Mouse (Mus musculus) C2C12 (cell line): ENCODE data around the gene Sub1.

Source experiments
- CEBPB ChIP-seq: IDR thresholded peaks from one replicate; pipeline ENCODE4 v1.6.1; 2011; ENCODE audit warnings: low read depth, mild to moderate bottlenecking, control low read depth, moderate library complexity
- CTCF ChIP-seq: IDR thresholded peaks from one replicate; pipeline ENCODE4 v1.5.1; 2011; ENCODE audit not compliant: control insufficient read depth, insufficient read depth, insufficient read length
- FOSL1 ChIP-seq: IDR thresholded peaks from one replicate; pipeline ENCODE4 v1.8.0; 2011; ENCODE audit warnings: mild to moderate bottlenecking, low read length; ENCODE audit not compliant: poor library complexity, insufficient read depth, severe bottlenecking
- MAX ChIP-seq: IDR thresholded peaks from one replicate; pipeline ENCODE4 v1.6.1; 2011; ENCODE audit warnings: mild to moderate bottlenecking, control low read depth
- MYOD1 ChIP-seq: IDR thresholded peaks from one replicate; pipeline ENCODE4 v1.6.1; 2011; ENCODE audit warnings: low read depth; ENCODE audit not compliant: control insufficient read depth, insufficient read length
- MYOG ChIP-seq: IDR thresholded peaks from one replicate; pipeline ENCODE4 v1.6.1; 2011; ENCODE audit not compliant: control insufficient read depth, insufficient read length; ENCODE audit errors: extremely low read depth
- USF1 ChIP-seq: IDR thresholded peaks from one replicate; pipeline ENCODE4 v1.6.1; 2011; ENCODE audit warnings: low read depth, mild to moderate bottlenecking, control low read depth, moderate library complexity

- TF ChIP-seq CTCF (no peak), USF1 (no peak), MAX (no peak), CEBPB (no peak), MYOD1 (no peak), MYOG (no peak), FOSL1 (no peak)
Measured at GRCm38 (mm10) chr15:12027807-12028206, 31.0 kb upstream of the Sub1 start.
